Mouse (Mus musculus) forelimb bud, embryonic 11.5 days (tissue): ENCODE data around the gene Sspn.

ENCODE experiments used
- DNase-seq: peaks from one replicate; pipeline ENCODE4 v3.0.0-alpha.2; 2012; ENCODE audit warnings: low read depth, low spot score

Sspn gene

DNA sequence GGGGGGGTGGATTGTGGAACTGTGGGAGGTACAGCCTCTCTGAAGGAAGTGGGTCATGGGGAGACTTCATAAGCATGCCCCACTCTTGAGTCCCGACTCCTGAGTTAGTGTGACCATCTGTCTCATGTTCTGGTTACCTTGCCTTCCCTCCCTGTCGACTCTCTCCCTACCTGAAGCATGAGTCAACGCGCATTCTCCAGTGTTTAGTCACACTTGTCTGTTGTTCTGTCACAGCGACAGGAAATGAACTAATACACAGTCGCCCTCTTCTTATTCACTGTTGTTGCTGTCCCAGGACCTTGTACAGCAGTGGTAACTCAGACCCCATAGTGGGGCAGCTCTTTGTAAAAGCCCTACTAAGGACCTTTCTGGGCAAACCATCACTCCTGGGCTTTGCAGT is 41.4 kb downstream of the Sspn start:
- DNase-seq = no peak

DNA sequence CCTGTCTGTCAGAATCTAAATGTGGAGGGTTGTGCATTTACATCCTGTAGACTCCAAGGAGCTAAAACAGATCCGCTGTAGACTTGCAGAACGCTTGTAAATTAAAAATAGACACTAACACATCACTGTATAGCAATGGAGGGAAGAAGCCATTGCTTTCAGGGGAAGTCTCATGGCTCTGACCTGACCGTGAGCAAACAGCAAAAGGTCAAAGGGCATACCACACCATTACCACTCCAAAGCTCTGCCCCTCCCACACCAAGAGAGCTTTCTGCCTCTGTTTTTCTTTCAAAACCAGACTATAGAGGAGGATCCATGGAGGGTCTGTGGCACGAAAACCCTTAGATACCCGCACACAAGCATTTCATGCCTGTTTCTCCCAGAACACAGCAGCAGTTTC is 41.9 kb downstream of the Sspn start:
- DNase-seq = no peak

DNA sequence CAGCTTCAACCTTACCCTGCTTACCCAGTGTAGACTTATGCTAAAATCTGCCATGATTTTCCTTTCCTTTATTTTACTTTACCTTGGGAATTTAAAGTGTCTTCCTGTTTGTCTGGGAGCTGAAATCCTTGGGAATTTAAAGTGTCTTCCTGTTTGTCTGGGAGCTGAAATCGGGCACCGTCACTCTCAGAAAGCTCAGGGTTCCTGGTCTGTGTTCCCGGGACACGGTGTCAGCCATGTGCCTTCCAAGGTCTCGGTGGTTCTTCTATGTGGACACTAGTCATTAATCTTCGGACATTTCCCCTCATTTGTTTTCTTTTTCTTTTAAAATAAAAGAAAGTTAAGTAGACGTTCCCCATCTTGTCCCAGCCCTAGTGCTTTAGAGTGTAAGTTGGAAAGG is 43.3 kb downstream of the Sspn start:
- no peak for DNase-seq

DNA sequence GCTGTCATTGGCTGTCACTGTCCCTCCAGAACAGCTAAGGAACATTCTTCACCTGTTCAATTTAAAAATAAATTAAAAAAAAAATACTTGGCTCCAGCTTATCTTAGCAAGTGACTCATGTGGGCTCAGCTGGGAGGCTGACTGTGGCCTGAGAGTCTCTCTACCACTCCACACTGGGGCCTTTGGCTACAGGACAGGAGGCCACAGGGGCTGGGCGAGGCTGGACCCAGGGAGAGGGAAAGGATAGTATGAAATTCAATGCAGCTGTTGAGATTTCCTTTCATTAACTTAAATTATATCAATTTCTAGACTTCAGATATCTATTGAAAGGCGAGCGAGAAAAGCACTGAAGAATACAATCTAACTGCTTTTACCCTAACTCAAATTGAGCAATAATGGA is 45.9 kb downstream of the Sspn start:
- DNase-seq = no peak

DNA sequence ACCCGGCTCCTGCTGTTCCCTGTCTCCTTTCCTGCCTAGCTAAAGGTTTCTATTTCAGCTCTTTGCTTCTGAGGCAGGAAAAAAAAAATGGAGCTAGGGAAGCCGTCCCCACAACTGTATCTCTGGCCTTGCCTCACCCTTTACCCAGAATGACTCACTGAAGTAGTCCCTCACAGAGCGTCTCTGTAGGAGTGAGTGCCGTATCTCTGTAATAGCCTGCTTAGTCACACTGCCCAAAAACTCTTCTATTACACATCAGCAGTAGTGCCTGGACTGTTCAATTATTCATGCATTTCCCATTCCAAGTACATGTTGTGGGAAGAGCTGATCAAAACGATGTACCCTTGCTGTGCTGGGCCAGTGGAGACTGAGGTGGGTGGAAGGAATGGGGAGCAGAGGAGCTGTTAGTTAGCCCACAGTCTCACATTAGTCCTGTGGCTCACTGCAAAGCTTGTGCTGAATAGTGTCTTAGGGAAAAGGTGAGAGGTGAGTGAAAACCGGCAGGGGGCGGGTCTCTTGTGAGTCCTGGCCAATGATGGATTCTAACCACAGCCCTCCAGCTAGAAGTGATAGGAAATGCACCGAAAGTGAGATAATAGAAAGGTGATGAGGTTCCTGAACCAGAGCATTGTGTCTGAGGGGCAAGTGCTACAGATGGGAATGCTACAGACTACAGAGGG is 46.5 kb downstream of the Sspn start:
- DNase-seq = no peak

DNA sequence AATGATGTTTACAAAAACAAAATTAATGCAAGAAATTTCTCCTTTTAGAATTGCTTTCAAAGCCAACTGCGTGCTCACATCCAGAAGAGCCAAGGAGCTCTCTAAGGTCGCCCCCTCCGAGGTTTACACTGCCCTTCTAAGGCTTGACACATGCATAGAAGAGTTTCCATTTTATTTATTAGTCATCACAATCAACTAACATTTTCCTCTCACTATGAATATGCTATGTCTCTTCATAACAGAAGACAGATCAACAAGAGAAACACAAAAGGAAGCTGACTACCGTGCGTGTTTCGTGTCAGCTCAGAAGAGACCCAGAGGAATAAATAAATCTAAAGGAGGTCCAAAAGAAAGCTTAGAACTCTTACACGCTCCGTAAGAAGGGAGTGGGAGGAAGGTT is 49.6 kb downstream of the Sspn start:
- no peak for DNase-seq

DNA sequence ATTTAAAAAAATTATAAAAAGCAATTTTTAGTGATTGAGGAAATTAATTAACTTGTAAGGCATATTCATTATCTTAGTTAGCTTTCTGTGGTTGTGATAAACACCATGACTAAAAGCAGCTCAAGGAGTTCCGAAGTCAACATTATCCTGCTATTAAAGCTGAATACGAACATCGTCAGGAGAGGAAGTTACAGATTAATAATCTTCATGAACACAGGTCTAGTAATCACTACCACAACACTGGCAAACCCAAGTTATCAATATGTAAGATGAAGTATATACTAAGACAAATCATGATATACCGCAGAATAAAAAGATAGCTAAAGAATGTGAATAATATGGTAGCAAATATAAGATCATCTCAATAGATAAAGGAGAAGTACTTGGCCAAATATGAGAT is 50.9 kb downstream of the Sspn start:
- DNase-seq = no peak

DNA sequence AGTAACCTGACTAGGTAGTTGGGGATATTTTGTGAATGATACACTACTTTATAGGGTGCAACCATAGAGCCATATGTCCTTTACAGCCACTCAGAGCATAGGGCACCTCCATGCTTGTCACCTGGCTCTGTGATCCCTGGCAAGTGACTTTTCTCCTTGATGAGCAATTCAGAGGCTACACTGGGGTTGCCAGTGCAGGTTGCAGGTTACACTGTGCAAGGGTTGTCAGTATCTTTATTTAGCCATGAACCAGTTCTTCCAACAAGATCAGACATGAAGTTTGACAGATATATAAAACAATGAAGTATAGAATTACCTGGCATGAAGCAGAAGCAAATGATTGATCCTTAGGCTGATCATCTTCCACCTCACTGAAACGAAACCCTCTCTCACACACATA is 59.1 kb downstream of the Sspn start:
- DNase-seq = no peak

DNA sequence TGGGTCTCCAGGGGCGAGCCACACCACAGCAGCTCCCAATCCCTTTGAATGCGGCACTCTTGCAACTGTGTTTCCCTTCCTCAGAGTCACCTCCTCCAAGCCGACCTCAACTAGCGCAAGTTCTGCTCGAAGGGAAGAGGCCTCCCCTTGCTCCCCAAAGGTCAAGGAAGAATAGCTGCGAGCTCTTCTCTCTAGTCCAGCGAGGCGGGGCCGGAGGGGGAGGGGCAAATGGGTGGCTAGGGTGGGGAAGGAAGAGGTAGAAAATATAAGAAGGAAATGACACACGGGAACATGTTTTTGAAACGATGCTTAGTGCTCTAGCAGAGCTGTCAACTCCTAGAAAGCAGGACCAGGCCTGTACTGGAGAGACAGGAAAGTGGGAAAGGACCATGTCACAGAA is 61.1 kb downstream of the Sspn start:
- no peak for DNase-seq

DNA sequence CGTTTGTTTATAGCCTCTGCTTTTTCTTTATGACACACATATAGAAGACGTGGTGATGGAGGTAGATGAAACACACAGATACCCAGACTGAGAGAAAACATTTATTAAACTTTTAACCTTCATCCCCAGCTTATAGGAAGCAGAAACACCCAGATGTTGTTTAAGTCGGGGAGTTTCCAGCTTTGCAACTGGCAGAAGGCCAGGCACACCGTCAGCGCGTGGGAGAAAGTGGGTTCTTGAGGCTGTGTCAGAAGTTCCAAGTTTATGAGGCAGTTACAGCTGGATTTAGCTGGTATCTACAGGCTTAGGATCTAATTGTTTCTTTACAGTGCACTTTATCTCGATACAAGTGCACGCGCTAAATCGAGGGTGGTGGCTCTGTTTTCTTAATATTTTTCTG is 61.5 kb downstream of the Sspn start:
- no peak for DNase-seq

DNA sequence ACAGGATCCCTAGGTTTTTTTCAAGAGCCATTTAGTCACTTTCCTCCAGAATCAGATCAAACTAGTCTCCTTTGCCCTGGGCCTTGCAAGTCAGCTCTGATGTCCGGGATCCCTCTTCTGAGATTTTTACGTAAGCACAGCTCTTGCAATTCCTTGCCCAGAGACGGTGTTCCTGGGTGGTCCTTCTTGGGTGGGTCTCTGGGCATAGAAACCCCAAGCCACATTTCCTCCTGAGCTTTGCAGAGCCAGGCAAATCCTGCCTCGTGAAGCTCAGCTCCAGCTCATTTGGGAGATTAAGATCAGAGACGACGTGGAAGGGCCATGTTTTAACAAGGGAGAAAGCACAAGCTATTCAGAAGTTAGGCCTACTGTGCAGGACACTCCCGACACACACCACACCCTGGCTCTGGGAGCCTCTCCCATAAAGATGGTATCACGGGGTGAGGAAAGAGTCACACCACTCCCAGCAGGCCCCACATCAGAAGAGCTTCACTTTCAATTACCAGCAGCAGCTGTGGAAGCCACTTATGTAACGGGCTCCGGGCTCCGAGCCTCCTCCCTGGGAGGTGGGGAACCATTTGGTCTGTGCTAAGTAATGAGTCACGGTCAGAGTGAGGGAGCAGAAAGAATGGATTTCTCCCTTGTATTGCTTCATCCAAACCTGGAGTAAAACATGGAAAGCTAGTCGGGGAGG is 67.0 kb downstream of the Sspn start:
- DNase-seq = peak; percentile 52

DNA sequence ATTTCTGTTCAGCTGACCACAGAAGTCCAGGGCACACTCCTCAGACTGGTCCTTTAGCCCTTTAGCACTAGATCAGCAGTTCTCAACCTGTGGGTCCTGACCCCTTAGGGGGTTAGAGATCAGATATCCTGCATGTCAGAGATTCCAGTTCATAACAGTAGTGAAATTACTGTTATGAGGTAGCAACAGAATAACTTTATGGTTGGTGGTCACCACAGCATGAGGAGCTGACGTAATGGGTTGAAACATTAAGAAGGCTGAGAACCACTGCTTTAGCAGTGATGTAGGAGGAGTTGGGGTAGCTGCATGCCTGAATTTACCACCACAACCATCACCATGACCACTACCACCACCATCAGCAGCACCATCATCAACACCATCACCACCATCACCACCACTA is 69.3 kb downstream of the Sspn start:
- no peak for DNase-seq

DNA sequence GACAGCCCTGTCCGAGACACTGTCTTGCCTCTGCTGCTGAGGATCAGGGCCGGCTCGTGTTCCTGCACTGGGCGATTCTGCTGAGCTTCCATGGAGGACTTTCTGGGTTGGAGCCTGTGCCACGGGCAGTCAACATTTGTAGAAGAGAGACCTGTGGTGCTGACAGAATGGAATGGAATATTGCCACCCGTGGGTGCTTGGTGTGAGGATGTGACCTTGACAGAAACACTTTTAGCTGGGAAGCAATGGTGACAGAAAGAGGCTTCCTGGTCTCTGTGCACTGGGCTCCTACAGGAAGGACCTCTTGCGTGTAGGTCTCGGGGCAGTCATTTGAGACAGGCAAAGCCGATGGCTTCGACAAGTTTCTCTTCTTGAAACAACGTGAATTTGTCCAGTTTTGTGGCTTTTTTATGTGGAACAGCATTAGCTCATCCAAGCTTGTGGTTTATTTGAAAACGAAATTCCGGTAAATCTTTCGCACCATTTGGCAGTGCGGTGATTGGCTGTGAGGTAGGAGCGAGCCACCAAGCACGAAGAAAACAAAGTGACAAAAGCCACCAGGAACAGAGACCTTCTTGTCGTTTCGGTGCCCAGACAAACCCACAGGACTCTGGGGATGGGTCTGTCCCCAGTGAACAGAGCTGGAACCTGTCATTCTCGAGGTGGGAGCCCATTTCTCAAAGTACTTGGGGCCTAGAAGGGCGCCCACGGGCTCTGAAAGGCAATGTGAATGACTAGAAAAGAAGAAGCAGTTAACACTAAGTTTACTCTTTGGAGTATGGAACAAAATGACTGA is 70.2 kb downstream of the Sspn start:
- no peak for DNase-seq

DNA sequence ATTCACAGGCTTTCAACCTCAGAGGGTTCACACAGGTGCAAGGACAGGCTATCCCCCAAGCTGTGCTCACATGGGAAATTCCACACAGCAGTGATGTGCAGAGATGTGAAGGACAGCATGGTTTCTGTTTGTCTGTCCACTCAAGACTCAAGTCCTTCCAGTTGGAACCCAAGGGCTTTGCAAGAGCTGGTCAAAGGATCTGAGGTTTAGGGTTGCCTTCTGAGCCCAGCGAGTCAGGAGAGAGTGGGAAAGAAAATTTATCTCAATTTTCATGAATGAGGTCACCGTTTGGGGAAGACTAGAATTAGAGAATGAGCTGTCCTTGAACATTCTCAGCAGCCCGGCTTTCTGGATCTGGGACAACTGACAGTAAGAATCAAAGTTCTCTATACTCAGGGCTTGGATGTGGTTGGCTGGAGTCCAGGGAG is 72.7 kb downstream of the Sspn start:
- DNase-seq = no peak

DNA sequence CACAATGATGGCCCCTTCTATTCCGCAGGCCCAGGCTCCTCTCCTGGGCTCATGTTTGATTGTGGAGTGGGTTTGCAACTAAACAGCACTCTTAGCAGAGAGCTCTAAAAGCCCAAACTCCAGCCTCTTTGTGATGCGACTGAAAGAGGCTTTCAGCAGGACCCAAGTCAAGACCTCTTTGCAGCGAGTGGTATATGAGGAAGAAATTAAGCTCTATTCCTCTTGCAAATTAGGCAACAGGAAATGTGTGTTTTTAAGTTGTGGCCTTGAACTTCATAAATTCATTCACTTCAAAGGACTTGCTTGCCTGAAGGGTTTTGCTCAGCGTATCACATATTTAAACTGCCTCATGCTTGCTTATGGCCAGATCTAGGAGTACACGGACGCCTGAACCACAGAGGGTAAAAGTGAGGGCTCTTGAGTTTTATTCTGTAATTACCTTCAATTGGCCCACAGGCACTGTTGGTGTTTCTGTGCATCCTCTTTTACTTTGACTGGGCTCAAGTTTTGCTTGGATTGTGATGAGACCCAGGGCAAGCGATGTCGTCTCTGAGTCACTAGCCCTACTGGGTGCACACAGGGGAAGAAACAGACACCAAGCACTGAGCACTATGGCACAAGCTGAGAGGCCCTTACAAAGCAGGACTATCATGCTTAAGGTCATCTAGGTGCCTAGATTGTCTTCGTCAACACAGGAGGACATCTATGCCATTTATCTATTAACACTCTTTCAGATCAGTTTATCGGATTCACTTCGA is 73.9 kb downstream of the Sspn start:
- DNase-seq = no peak

DNA sequence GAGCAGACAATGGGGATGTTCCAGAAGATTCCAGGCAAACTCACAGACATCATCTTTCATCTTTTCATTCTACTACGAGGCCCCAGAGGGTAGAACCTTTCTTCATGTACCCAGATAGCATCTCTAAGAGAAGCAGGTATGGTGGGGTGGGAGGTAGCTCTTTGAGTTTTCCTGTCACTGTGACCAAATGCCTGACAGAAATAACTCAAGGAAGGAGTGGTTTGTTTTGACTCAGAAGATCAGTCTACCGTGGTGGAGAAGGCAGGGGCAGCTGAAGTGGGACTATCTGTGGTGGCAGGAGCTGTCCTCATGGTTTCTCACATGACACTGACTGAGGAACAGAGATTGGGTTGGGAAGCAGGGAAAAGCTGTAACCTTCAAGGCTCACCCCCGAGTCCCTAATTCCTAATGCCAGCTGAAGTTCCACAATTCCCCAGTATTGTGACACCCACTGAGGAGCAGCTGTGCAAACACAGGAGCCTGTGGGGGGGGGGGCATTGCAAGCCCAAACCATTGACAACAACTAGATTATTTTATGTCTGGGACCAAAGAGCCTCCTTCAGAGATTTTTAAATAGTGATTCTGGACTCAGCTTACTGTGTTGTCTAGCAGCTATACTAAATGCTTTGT is 74.6 kb downstream of the Sspn start:
- DNase-seq = no peak

DNA sequence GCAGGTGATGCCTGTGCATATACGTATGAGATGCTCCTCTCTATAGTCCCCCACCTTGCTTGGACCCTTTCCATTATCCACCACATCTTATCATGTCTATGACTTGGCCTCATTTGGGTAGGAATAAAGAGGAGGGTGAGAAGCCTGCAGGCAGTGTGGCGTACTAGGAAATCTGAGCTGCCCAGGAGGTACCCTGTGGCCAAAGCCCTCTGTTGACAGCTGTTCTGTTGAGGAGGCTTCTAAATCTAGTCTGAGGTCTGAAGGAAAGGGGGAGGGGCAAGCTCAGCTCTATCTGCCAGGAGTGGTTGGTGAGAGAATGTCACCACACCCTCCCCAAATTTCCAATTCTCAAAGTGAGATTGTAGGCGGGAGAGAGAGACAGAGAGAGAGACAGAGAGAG is 75.3 kb downstream of the Sspn start:
- no peak for DNase-seq

DNA sequence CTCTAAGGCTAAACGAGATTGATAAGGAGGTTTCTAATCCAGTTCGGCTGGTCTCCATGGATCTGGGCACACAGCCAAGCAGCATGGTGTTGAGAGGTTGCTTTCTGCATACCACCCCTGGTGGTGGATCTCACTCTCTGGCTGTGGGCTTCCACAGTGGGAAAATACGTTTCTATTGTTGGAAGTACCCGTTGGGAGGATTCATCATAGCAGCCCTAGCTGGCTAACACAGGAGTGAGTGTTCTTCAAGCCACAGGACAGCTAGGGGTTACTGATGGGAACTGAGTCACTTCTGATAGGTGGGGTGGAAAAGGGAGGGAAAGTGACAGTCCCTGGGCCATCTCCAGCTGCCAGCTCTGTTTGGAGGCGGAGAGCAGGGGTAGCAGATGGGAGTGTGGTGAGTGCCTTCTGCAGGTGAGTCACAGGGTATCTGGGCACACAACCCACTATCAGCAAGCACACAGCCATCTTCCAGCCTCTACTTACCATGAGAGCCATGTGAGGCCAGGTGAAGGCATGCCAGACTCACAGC is 77.1 kb downstream of the Sspn start:
- DNase-seq = no peak

DNA sequence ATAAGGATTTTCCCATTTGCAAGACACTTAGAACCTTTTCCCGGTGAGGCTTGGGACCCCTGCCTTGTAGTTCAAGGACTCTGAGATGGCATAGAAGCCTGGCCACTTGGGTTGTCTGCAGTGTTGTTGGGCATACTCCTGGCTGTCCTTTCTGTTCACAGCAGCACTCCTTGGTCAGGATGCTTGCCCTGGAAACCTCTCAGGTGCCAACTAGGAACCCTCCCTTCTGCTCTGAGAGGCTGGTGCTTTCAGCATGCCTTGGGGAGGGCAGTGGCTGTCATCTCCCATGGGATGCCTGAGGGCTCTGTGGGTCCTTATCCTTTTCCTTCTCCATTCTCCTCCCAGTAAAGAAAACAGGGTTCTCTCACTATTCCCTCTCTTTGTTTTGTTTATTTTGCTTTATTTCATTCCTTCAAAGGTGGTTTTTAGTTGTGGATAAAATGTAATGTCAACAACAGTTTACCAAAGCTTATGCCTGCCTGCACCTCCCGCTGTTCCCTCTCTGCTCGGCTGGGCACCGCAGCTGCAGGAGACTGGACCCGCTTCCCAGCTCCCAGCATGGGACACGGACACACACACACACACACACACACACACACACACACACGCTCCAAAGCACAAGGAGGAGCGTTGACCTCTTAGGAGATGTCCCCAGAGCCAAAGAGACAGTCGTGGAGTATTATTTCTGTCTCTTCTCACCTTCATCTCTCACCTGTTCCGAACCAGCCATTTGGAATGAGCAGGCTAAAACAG is 77.9 kb downstream of the Sspn start:
- no peak for DNase-seq

DNA sequence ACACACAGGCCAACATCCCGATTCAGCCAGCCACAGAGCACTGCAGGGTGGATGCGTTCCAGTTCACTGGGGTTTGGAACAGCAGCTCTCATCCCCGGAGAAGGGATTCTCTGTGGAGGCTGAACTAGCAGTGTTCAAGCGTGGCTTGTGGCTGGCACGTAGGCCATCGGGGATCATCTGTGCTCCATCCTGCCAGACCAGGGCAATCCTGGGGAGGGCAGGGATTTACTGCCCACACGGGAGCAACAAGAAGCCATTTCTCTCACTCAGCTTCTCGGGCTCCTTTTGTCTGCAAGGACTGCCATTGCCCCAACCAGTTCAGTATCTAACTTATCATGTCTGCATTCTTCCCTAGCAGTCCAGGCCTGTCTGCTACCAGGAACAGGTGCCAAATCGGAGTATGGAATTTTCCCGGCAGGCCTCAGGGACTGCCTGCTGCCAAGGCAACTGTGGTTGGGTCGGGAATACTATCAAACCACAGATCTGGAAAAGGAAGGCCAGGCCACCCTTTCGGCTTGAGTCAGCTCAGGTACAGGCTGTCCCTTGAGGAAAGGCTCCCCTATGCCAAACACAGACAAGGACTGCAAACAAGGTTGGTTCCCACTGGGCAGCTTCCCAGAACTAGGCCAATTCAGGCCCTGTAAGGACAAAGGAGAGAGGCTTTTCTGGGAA is 78.8 kb downstream of the Sspn start:
- no peak for DNase-seq
